Mouse (Mus musculus): ENCODE results near the gene Smpd3. TPM values are rescaled to one million over a fixed set of nuclear protein-coding genes. Genes with fewer than 3 reads are reported as not detected.

Smpd3 gene
- 44.1 and 45.2 TPM in 2 replicates for polyA plus RNA-seq (2014; fragmentation: Nextera tagmentation; extraction: Ambion mirVana)

GRCm38 (mm10) chr8:106337852-106338521, at the start of gene Smpd3:
TSS of gene Smpd3 (minus strand) at chr8:106337988.
- no peaks in the 10 kb centered on the region for H3K9me3 ChIP-seq (ENCODE audit: control insufficient read depth, low read length)
- H3K9ac ChIP-seq (replicated peaks; ENCODE audit: low read length), result peak within 1 kb of the TSS; percentile 86
- H3K4me1 ChIP-seq (ENCODE audit: control insufficient read depth, insufficient read depth, low read length), result peaks cover 26% of the 10 kb centered on the region
- peak within 1 kb of the TSS; percentile 92 for H3K27ac ChIP-seq (replicated peaks; ENCODE audit: low read depth, low read length)
- H3K27me3 ChIP-seq (ENCODE audit: control insufficient read depth, insufficient read depth, low read length), result no peaks in the 10 kb centered on the region
- H3K4me2 ChIP-seq (ENCODE audit: low read length), result peak within 1 kb of the TSS; percentile 58
- DNase-seq (peak; percentile 100), ATAC-seq (ENCODE audit: low FRiP score, low TSS enrichment) (peak; percentile 99)
- no peaks in the 10 kb centered on the region for H3K36me3 ChIP-seq (ENCODE audit: control insufficient read depth, insufficient read depth, low read length)
- WGBS, result under 1% methylated on average over 45 of the region's 45 CpGs
- H3K4me3 ChIP-seq (replicated peaks; ENCODE audit: low read depth, low read length), result peak within 1 kb of the TSS; percentile 78

GRCm38 (mm10) chr8:106381026-106381425, 43.2 kb upstream of the Smpd3 start:
- no peak overlapping the region for H3K9ac ChIP-seq (replicated peaks; ENCODE audit: low read length)
- no peaks in the 10 kb centered on the region for H3K4me1 ChIP-seq (ENCODE audit: control insufficient read depth, insufficient read depth, low read length)
- ATAC-seq (ENCODE audit: low FRiP score, low TSS enrichment) (no peak), DNase-seq (no peak)
- H3K9me3 ChIP-seq (ENCODE audit: control insufficient read depth, low read length), result no peaks in the 10 kb centered on the region
- no peak overlapping the region for H3K4me2 ChIP-seq (ENCODE audit: low read length)
- H3K27ac ChIP-seq (replicated peaks; ENCODE audit: low read depth, low read length), result no peak overlapping the region
- no peaks in the 10 kb centered on the region for H3K36me3 ChIP-seq (ENCODE audit: control insufficient read depth, insufficient read depth, low read length)
- H3K4me3 ChIP-seq (replicated peaks; ENCODE audit: low read depth, low read length), result no peak overlapping the region
- no peaks in the 10 kb centered on the region for H3K27me3 ChIP-seq (ENCODE audit: control insufficient read depth, insufficient read depth, low read length)
- 89% methylated on average over 6 of the region's 6 CpGs for WGBS

GRCm38 (mm10) chr8:106379357-106379756, 41.6 kb upstream of the Smpd3 start:
- WGBS, result 89% methylated on average over 5 of the region's 5 CpGs
- no peak for ATAC-seq (ENCODE audit: low FRiP score, low TSS enrichment)
- no peaks in the 10 kb centered on the region for H3K36me3 ChIP-seq (ENCODE audit: control insufficient read depth, insufficient read depth, low read length)
- H3K4me2 ChIP-seq (ENCODE audit: low read length), result no peak overlapping the region
- H3K9ac ChIP-seq (replicated peaks; ENCODE audit: low read length), result no peak overlapping the region
- H3K27ac ChIP-seq (replicated peaks; ENCODE audit: low read depth, low read length), result no peak overlapping the region
- no peaks in the 10 kb centered on the region for H3K9me3 ChIP-seq (ENCODE audit: control insufficient read depth, low read length)
- no peak overlapping the region for H3K4me3 ChIP-seq (replicated peaks; ENCODE audit: low read depth, low read length)
- H3K4me1 ChIP-seq (ENCODE audit: control insufficient read depth, insufficient read depth, low read length), result no peaks in the 10 kb centered on the region
- H3K27me3 ChIP-seq (ENCODE audit: control insufficient read depth, insufficient read depth, low read length), result no peaks in the 10 kb centered on the region
- DNase-seq, result no peak

GRCm38 (mm10) chr8:106378501-106379048, 40.8 kb upstream of the Smpd3 start:
- Histone ChIP-seq H3K4me3 (replicated peaks; ENCODE audit: low read depth, low read length) (no peak overlapping the region), H3K27me3 (ENCODE audit: control insufficient read depth, insufficient read depth, low read length) (no peaks in the 10 kb centered on the region), H3K4me1 (ENCODE audit: control insufficient read depth, insufficient read depth, low read length) (no peaks in the 10 kb centered on the region), H3K36me3 (ENCODE audit: control insufficient read depth, insufficient read depth, low read length) (no peaks in the 10 kb centered on the region), H3K9me3 (ENCODE audit: control insufficient read depth, low read length) (no peaks in the 10 kb centered on the region), H3K4me2 (ENCODE audit: low read length) (no peak overlapping the region), H3K27ac (replicated peaks; ENCODE audit: low read depth, low read length) (no peak overlapping the region), H3K9ac (replicated peaks; ENCODE audit: low read length) (no peak overlapping the region)
- no peak for DNase-seq
- no peak for ATAC-seq (ENCODE audit: low FRiP score, low TSS enrichment)
- 68% methylated on average over 7 of the region's 7 CpGs for WGBS

GRCm38 (mm10) chr8:106376862-106377261, 39.1 kb upstream of the Smpd3 start:
- no peak overlapping the region for H3K9ac ChIP-seq (replicated peaks; ENCODE audit: low read length)
- no peak overlapping the region for H3K4me3 ChIP-seq (replicated peaks; ENCODE audit: low read depth, low read length)
- H3K27ac ChIP-seq (replicated peaks; ENCODE audit: low read depth, low read length), result no peak overlapping the region
- peak; percentile 45 for DNase-seq
- ATAC-seq (ENCODE audit: low FRiP score, low TSS enrichment), result no peak
- H3K4me1 ChIP-seq (ENCODE audit: control insufficient read depth, insufficient read depth, low read length), result no peaks in the 10 kb centered on the region
- no peaks in the 10 kb centered on the region for H3K36me3 ChIP-seq (ENCODE audit: control insufficient read depth, insufficient read depth, low read length)
- WGBS, result 18% methylated on average over 9 of the region's 9 CpGs
- no peak overlapping the region for H3K4me2 ChIP-seq (ENCODE audit: low read length)
- H3K9me3 ChIP-seq (ENCODE audit: control insufficient read depth, low read length), result no peaks in the 10 kb centered on the region
- H3K27me3 ChIP-seq (ENCODE audit: control insufficient read depth, insufficient read depth, low read length), result no peaks in the 10 kb centered on the region

GRCm38 (mm10) chr8:106375957-106376356, 38.2 kb upstream of the Smpd3 start:
- Histone ChIP-seq H3K4me2 (ENCODE audit: low read length) (no peak overlapping the region), H3K36me3 (ENCODE audit: control insufficient read depth, insufficient read depth, low read length) (no peaks in the 10 kb centered on the region), H3K27ac (replicated peaks; ENCODE audit: low read depth, low read length) (no peak overlapping the region), H3K27me3 (ENCODE audit: control insufficient read depth, insufficient read depth, low read length) (no peaks in the 10 kb centered on the region), H3K9ac (replicated peaks; ENCODE audit: low read length) (no peak overlapping the region), H3K4me1 (ENCODE audit: control insufficient read depth, insufficient read depth, low read length) (no peaks in the 10 kb centered on the region), H3K4me3 (replicated peaks; ENCODE audit: low read depth, low read length) (no peak overlapping the region), H3K9me3 (ENCODE audit: control insufficient read depth, low read length) (no peaks in the 10 kb centered on the region)
- DNase-seq (no peak), ATAC-seq (ENCODE audit: low FRiP score, low TSS enrichment) (no peak)
- WGBS, result 80% methylated on average over 7 of the region's 7 CpGs

GRCm38 (mm10) chr8:106369069-106369468, 31.3 kb upstream of the Smpd3 start:
- Histone ChIP-seq H3K36me3 (ENCODE audit: control insufficient read depth, insufficient read depth, low read length) (no peaks in the 10 kb centered on the region), H3K27ac (replicated peaks; ENCODE audit: low read depth, low read length) (no peak overlapping the region), H3K4me3 (replicated peaks; ENCODE audit: low read depth, low read length) (no peak overlapping the region), H3K27me3 (ENCODE audit: control insufficient read depth, insufficient read depth, low read length) (no peaks in the 10 kb centered on the region), H3K9ac (replicated peaks; ENCODE audit: low read length) (no peak overlapping the region), H3K9me3 (ENCODE audit: control insufficient read depth, low read length) (no peaks in the 10 kb centered on the region), H3K4me2 (ENCODE audit: low read length) (no peak overlapping the region), H3K4me1 (ENCODE audit: control insufficient read depth, insufficient read depth, low read length) (no peaks in the 10 kb centered on the region)
- no peak for ATAC-seq (ENCODE audit: low FRiP score, low TSS enrichment)
- WGBS, result 92% methylated on average over 7 of the region's 7 CpGs
- no peak for DNase-seq

GRCm38 (mm10) chr8:106368501-106368900, 30.7 kb upstream of the Smpd3 start:
- Histone ChIP-seq H3K4me3 (replicated peaks; ENCODE audit: low read depth, low read length) (no peak overlapping the region), H3K9me3 (ENCODE audit: control insufficient read depth, low read length) (no peaks in the 10 kb centered on the region), H3K27me3 (ENCODE audit: control insufficient read depth, insufficient read depth, low read length) (no peaks in the 10 kb centered on the region), H3K9ac (replicated peaks; ENCODE audit: low read length) (no peak overlapping the region), H3K36me3 (ENCODE audit: control insufficient read depth, insufficient read depth, low read length) (no peaks in the 10 kb centered on the region), H3K4me1 (ENCODE audit: control insufficient read depth, insufficient read depth, low read length) (no peaks in the 10 kb centered on the region), H3K27ac (replicated peaks; ENCODE audit: low read depth, low read length) (no peak overlapping the region), H3K4me2 (ENCODE audit: low read length) (no peak overlapping the region)
- ATAC-seq (ENCODE audit: low FRiP score, low TSS enrichment) (no peak), DNase-seq (no peak)
- WGBS, result 72% methylated on average over 3 of the region's 3 CpGs

GRCm38 (mm10) chr8:106364837-106365236, 27.0 kb upstream of the Smpd3 start:
- H3K4me1 ChIP-seq (ENCODE audit: control insufficient read depth, insufficient read depth, low read length), result no peaks in the 10 kb centered on the region
- no peak for DNase-seq
- no peak overlapping the region for H3K9ac ChIP-seq (replicated peaks; ENCODE audit: low read length)
- H3K27me3 ChIP-seq (ENCODE audit: control insufficient read depth, insufficient read depth, low read length), result no peaks in the 10 kb centered on the region
- WGBS, result 89% methylated on average over 5 of the region's 5 CpGs
- H3K4me2 ChIP-seq (ENCODE audit: low read length), result no peak overlapping the region
- H3K36me3 ChIP-seq (ENCODE audit: control insufficient read depth, insufficient read depth, low read length), result no peaks in the 10 kb centered on the region
- no peak for ATAC-seq (ENCODE audit: low FRiP score, low TSS enrichment)
- H3K9me3 ChIP-seq (ENCODE audit: control insufficient read depth, low read length), result no peaks in the 10 kb centered on the region
- H3K27ac ChIP-seq (replicated peaks; ENCODE audit: low read depth, low read length), result no peak overlapping the region
- H3K4me3 ChIP-seq (replicated peaks; ENCODE audit: low read depth, low read length), result no peak overlapping the region

Data from midbrain, embryonic 14.5 days (tissue).